Mouse (Mus musculus) liver, embryonic 14.5 days (tissue): ENCODE measurements around the gene Prdx4. TPM values are rescaled to one million over a fixed set of nuclear protein-coding genes. Genes with fewer than 3 reads are reported as not detected.
A peak's percentile ranks its signal among the peaks of the same experiment; 100 is the strongest.

Experiments used
- ATAC-seq: fragments of 200-750 bp; cut with Nextera tagmentation; 2 replicates; pipeline ENCODE4 v1.8.0; 2017; ENCODE audit warnings: moderate number of reproducible peaks, mild to moderate bottlenecking, moderate library complexity; ENCODE audit not compliant: insufficient read depth
- DNase-seq, 3 experiments: peaks; one replicate each; pipeline ENCODE4 v3.0.0-alpha.2; 2012 to 2013; ENCODE audit warnings: low read depth in 3 of 3, low spot score in 3 of 3
- H3K27ac ChIP-seq: fragments of 300-500 bp; sonication (generic); 2 replicates; pipeline ENCODE4 v1.5.1; 2014; ENCODE audit warnings: moderate library complexity, mild to moderate bottlenecking, control low read depth, inconsistent platforms
- H3K27me3 ChIP-seq: fragments of 300-500 bp; sonication (generic); 2 replicates; pipeline ENCODE4 v1.6.1; 2014; ENCODE audit warnings: mild to moderate bottlenecking, low read length, moderate library complexity; ENCODE audit not compliant: control insufficient read depth, insufficient read depth
- H3K36me3 ChIP-seq: fragments of 300-500 bp; sonication (generic); replicated peaks from 2 replicates; pipeline ENCODE4 v1.6.1; 2014; ENCODE audit warnings: low read depth; ENCODE audit not compliant: control insufficient read depth, insufficient read depth
- H3K4me1 ChIP-seq, 2 experiments: fragments of 200-500 bp in 1 of 2; fragments of 300-500 bp in 1 of 2; sonication (generic) in 1 of 2; replicated peaks; 2 replicates each; pipeline ENCODE4 v1.6.1; 2012 to 2014; ENCODE audit warnings: antibody characterized with exemption in 1 of 2, inconsistent platforms in 1 of 2, low read length in 1 of 2; ENCODE audit not compliant: control insufficient read depth in 2 of 2, insufficient read depth in 2 of 2
- H3K4me2 ChIP-seq: fragments of 300-500 bp; sonication (generic); 2 replicates; pipeline ENCODE4 v1.6.1; 2014; ENCODE audit warnings: low read depth, mild to moderate bottlenecking, control low read depth, moderate library complexity
- H3K4me3 ChIP-seq, 2 experiments: fragments of 200-500 bp in 1 of 2; fragments of 300-500 bp in 1 of 2; sonication (generic) in 1 of 2; 2 replicates each; pipeline ENCODE4 v1.5.1; 2012 to 2014; ENCODE audit warnings: low read depth in 2 of 2, low read length in 2 of 2, mild to moderate bottlenecking in 2 of 2, control low read depth in 1 of 2, inconsistent platforms in 1 of 2, moderate library complexity in 1 of 2; ENCODE audit not compliant: insufficient read depth in 1 of 2
- H3K9ac ChIP-seq: fragments of 300-500 bp; sonication (generic); replicated peaks from 2 replicates; pipeline ENCODE4 v1.6.1; 2014; ENCODE audit warnings: mild to moderate bottlenecking, control low read depth, moderate library complexity
- H3K9me3 ChIP-seq: fragments of 300-500 bp; sonication (generic); 2 replicates; pipeline ENCODE4 v1.6.1; 2016; ENCODE audit warnings: low read length, mixed read lengths; ENCODE audit not compliant: control insufficient read depth
- CTCF ChIP-seq: IDR thresholded peaks from 2 replicates; pipeline ENCODE4 v1.5.1; 2016; ENCODE audit warnings: antibody characterized with exemption, low read depth, control low read depth
- EP300 ChIP-seq: IDR thresholded peaks from 2 replicates; pipeline ENCODE4 v1.6.1; 2016; ENCODE audit warnings: antibody characterized with exemption, low read depth
- WGBS: fragments of 180-500 bp; shearing (Covaris S2); extraction: QIAGEN DNeasy Blood & Tissue Kit; methylation state at CpG from one replicate; pipeline ENCODE4 v1.1.7; 2014; ENCODE audit not compliant: insufficient replicate concordance; 5-methylcytosine and 5-hydroxymethylcytosine counted together
- polyA plus RNA-seq, 2 experiments: library from polyadenylated mRNA; depleted of rRNA in 1 of 2; stranded (reverse) in 1 of 2; unstranded in 1 of 2; fragments of >200 nt; fragmentation: Nextera tagmentation in 1 of 2; extraction: Ambion mirVana in 1 of 2; gene quantifications; 2 replicates each; pipeline versions ENCODE4 v1.2.1 to v1.2.3; 2012 to 2014

The Prdx4 gene
- polyA plus RNA-seq, 2 experiments: 84.2 to 181 TPM

DNA sequence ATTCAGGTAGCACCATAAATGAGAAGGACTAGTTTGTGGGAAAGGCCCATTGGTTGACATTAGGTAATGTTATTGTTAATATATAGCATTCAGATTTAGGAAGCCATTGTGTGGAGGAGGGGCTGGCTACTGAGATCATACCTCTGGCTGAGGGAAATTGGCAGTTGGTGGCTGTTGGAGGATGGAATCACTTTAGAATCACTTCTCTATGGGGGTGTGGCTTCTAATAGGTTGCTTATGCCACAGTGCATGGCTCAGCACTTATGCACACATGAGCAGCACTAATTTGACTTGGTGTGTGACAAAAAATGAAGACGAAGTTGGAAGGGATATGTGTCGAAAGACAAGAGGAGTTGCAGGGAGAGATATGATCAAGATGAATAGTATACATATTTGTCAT, 5.7 kb upstream of the Prdx4 start:
- Histone ChIP-seq H3K36me3 (no peaks in the 10 kb centered on the region), H3K4me2 (no peak overlapping the region)

GRCm38 (mm10) chrX:155337905-155338721, 2.4 kb downstream of the Prdx4 start:
- Histone ChIP-seq H3K27me3 (no peaks in the 10 kb centered on the region), H3K36me3 (no peaks in the 10 kb centered on the region), H3K9ac (peak overlapping the region; percentile 56), H3K4me3 (peak overlapping the region; percentile 61 to 73), H3K4me2 (peak overlapping the region; percentile 60), H3K9me3 (no peaks in the 10 kb centered on the region), H3K4me1 (peaks cover 0 to 3% of the 10 kb centered on the region in 2 experiments; a peak in 1 of 4 replicates), H3K27ac (peak overlapping the region; percentile 9)
- no peak for TF ChIP-seq CTCF
- TF ChIP-seq EP300: no peak
- 17% methylated on average over 49 of the region's 49 CpGs for WGBS
- ATAC-seq (peak; percentile 96), DNase-seq (peak; percentile 49 to 62 (median 60))

More for the DNA sequence above, 5.7 kb upstream of the Prdx4 start:
- Histone ChIP-seq H3K9ac (no peak overlapping the region), H3K9me3 (no peaks in the 10 kb centered on the region), H3K4me3 (no peak overlapping the region), H3K27ac (no peak overlapping the region), H3K27me3 (no peaks in the 10 kb centered on the region), H3K4me1 (no peaks in the 10 kb centered on the region)
- no peak for TF ChIP-seq EP300
- no peak for TF ChIP-seq CTCF
- DNase-seq: no peak
- no peak for ATAC-seq
- WGBS: 59% methylated on average over 2 of the region's 2 CpGs

- Histone ChIP-seq H3K4me1 (peaks cover 0 to 3% of the 10 kb centered on the region in 2 experiments; a peak in 1 of 4 replicates), H3K4me2 (peak overlapping the region; percentile 60), H3K9ac (peak overlapping the region; percentile 56), H3K4me3 (peak overlapping the region; percentile 61 to 73), H3K27me3 (no peaks in the 10 kb centered on the region), H3K9me3 (no peaks in the 10 kb centered on the region), H3K36me3 (no peaks in the 10 kb centered on the region), H3K27ac (peak overlapping the region; percentile 9)
- WGBS: 5% methylated on average over 7 of the region's 7 CpGs
- ATAC-seq (no peak), DNase-seq (peak in 1 of 3 experiments; percentile 0)
- TF ChIP-seq EP300 (no peak), CTCF (no peak)
Measured at GRCm38 (mm10) chrX:155337567-155337904, 3.0 kb downstream of the Prdx4 start.

DNA sequence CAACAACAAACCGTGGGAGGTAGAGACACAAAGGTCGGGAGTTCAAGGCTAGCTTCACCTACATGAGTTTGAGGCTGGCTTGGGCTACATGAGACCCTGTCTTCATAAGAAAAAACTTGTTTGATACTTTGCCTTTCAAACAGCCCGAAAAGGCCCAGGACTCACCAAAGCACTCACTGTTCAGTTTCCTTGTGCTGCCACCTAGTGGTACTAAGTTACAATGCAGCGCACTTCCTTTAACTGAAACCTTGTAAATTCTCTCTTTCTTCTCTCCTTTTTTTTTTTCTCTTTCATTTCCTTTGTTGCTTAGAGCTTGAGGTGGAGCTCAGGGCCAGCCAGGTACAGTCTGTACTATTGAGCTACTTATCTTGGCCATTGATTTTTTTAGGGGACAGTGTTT, 22.5 kb downstream of the Prdx4 start:
- H3K27ac ChIP-seq: no peak overlapping the region
- no peaks in the 10 kb centered on the region for H3K27me3 ChIP-seq
- WGBS: 52% methylated on average over 4 of the region's 4 CpGs
- no peak overlapping the region for H3K4me3 ChIP-seq
- no peak overlapping the region for H3K4me2 ChIP-seq
- TF ChIP-seq CTCF (peak; percentile 74), EP300 (no peak)
- no peak for ATAC-seq
- no peaks in the 10 kb centered on the region for H3K36me3 ChIP-seq
- peak in 1 of 3 experiments; percentile 9 for DNase-seq
- H3K9ac ChIP-seq: no peak overlapping the region
- no peaks in the 10 kb centered on the region for H3K4me1 ChIP-seq
- no peaks in the 10 kb centered on the region for H3K9me3 ChIP-seq

GRCm38 (mm10) chrX:155306390-155306789, 34.2 kb downstream of the Prdx4 start:
- Histone ChIP-seq H3K4me2 (no peak overlapping the region), H3K4me3 (no peak overlapping the region), H3K9me3 (no peaks in the 10 kb centered on the region), H3K4me1 (no peaks in the 10 kb centered on the region), H3K27ac (no peak overlapping the region), H3K27me3 (no peaks in the 10 kb centered on the region), H3K9ac (no peak overlapping the region), H3K36me3 (no peaks in the 10 kb centered on the region)
- 88% methylated on average over 2 of the region's 2 CpGs for WGBS
- TF ChIP-seq EP300 (no peak), CTCF (no peak)
- ATAC-seq: no peak
- no peak for DNase-seq
